Mouse (Mus musculus) thymus, postnatal 4 days (tissue): Measurements from ENCODE around the gene Olfr117.
"Not testable (repeated sequence)": the region's sequence is repeated elsewhere in the genome, so short reads cannot be mapped to it uniquely, and the experiment has no call there.

Experiments
- DNase-seq: peaks from one replicate; pipeline ENCODE4 v3.0.0; 2021

Olfr117 gene

GRCm38 (mm10) chr17:37663682-37664081, at the start of gene Olfr117:
Olfr117 (minus strand) TSS chr17:37663782.
- no peak for DNase-seq

DNA sequence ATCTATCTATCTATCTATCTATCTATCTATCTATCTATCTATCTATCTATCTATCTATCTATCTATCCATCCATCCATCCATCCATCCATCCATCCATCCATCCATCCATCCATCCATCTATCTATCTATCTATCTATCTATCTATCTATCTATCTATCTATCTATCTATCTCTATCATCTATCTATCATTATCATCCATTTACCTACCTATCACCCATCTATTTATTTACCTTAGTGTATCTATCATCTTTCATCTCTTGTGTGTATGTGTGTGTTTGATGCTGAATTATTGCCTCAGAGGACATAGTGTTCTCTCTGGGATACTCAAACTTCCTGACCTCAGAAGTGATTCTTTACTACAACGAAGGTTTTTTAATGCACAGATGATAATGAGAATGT, 32.7 kb upstream of the Olfr117 start, which contains the start of gene Olfr119:
Olfr119 (plus strand) TSS at position 301 of the 400 bp plus-strand sequence.
- DNase-seq = not testable (repeated sequence)

- no peak for DNase-seq
Observed at GRCm38 (mm10) chr17:37666688-37667087, 3.1 kb upstream of the Olfr117 start, which contains the start of gene Olfr118. Olfr118 (plus strand) TSS chr17:37666988.

DNA sequence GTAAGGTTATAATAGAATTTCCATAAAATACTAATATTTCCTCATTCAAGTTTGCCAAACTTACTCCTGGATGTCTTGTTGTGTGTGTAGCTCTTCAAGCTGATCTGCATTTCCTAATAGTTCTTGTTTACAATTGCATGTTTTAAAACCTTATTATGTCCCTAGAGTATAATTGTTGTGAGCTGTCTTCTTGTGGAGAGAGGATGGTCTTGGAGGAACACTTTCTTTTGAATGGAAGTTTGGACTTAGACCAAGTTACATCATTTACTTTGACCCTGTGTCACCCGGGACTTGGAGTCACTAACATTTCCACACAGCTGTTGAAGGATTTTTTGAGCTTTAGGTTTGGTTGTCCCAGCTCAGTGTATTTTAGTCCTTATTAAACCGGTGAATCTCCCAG, 36.6 kb downstream of the Olfr117 start, which contains the start of the genes Olfr115 and Olfr116:
Olfr115 (minus strand) TSS at position 101 of the 400 bp plus-strand sequence.
Olfr116 (minus strand) TSS at position 191 of the 400 bp plus-strand sequence.
- DNase-seq = no peak
